Mouse (Mus musculus): ENCODE data around the gene Bst2. TPM values are rescaled to one million over a fixed set of nuclear protein-coding genes. Genes with fewer than 3 reads are reported as not detected.

The Bst2 gene
- polyA plus RNA-seq, 1 experiment from 2014 or later, result 34.1 TPM

GRCm38 (mm10) chr8:71513018-71513754, 24.1 kb downstream of the Bst2 start:
- H3K27me3 ChIP-seq, result peaks cover 27% of the 10 kb centered on the region
- no peak overlapping the region for H3K4me2 ChIP-seq
- H3K36me3 ChIP-seq, result no peaks in the 10 kb centered on the region
- no peak overlapping the region for H3K4me3 ChIP-seq (replicated peaks)
- H3K9me3 ChIP-seq (replicated peaks), result no peaks in the 10 kb centered on the region
- 34% methylated on average over 14 of the region's 15 CpGs for WGBS (ENCODE audit: insufficient replicate concordance)
- H3K9ac ChIP-seq, result no peak overlapping the region
- no peak for DNase-seq
- peaks cover 28% of the 10 kb centered on the region for H3K4me1 ChIP-seq (replicated peaks)
- no peak overlapping the region for H3K27ac ChIP-seq
- no peak for ATAC-seq (ENCODE audit: low read depth)

- peak within 1 kb of the TSS; percentile 66 for H3K4me2 ChIP-seq
- H3K9me3 ChIP-seq (replicated peaks), result no peaks in the 10 kb centered on the region
- H3K4me3 ChIP-seq (replicated peaks), result peak within 1 kb of the TSS; percentile 47
- WGBS (ENCODE audit: insufficient replicate concordance), result 6% methylated on average over 14 of the region's 14 CpGs
- H3K36me3 ChIP-seq, result no peaks in the 10 kb centered on the region
- peaks cover 43% of the 10 kb centered on the region for H3K27me3 ChIP-seq
- peaks cover 40% of the 10 kb centered on the region for H3K4me1 ChIP-seq (replicated peaks)
- H3K27ac ChIP-seq, result peak within 1 kb of the TSS; percentile 58
- DNase-seq, result peak; percentile 72
- peak within 1 kb of the TSS; percentile 43 for H3K9ac ChIP-seq
- ATAC-seq (ENCODE audit: low read depth), result peak; percentile 90
Measured at GRCm38 (mm10) chr8:71511644-71512043, 25.6 kb downstream of the Bst2 start, which contains the start of gene Plvap. Gene Plvap (minus strand): TSS chr8:71511752.

- Histone ChIP-seq H3K4me1 (replicated peaks) (peaks cover 40% of the 10 kb centered on the region), H3K27ac (no peak overlapping the region)
Measured at GRCm38 (mm10) chr8:71509316-71509715, 27.9 kb downstream of the Bst2 start.

GRCm38 (mm10) chr8:71507589-71508104, 29.6 kb downstream of the Bst2 start:
- Histone ChIP-seq H3K9me3 (replicated peaks) (no peaks in the 10 kb centered on the region), H3K4me2 (peak overlapping the region; percentile 67), H3K4me3 (replicated peaks) (peak overlapping the region; percentile 45), H3K27me3 (peaks cover 53% of the 10 kb centered on the region), H3K9ac (peak overlapping the region; percentile 41; the same call in 1 of the 2 replicates), H3K4me1 (replicated peaks) (peaks cover 34% of the 10 kb centered on the region), H3K36me3 (no peaks in the 10 kb centered on the region), H3K27ac (no peak overlapping the region)
- 1% methylated on average over 61 of the region's 61 CpGs for WGBS (ENCODE audit: insufficient replicate concordance)
- DNase-seq (peak; percentile 37), ATAC-seq (ENCODE audit: low read depth) (peak; percentile 30)

More at GRCm38 (mm10) chr8:71509316-71509715, 27.9 kb downstream of the Bst2 start:
- WGBS (ENCODE audit: insufficient replicate concordance), result 52% methylated on average over 2 of the region's 2 CpGs
- Histone ChIP-seq H3K4me3 (replicated peaks) (no peak overlapping the region), H3K27me3 (peaks cover 53% of the 10 kb centered on the region), H3K36me3 (no peaks in the 10 kb centered on the region), H3K9ac (no peak overlapping the region), H3K9me3 (replicated peaks) (no peaks in the 10 kb centered on the region), H3K4me2 (peak overlapping the region; percentile 18; the same call in 1 of the 2 replicates)
- ATAC-seq (ENCODE audit: low read depth) (no peak), DNase-seq (no peak)

GRCm38 (mm10) chr8:71505979-71506378, 31.3 kb downstream of the Bst2 start:
- WGBS (ENCODE audit: insufficient replicate concordance), result 57% methylated on average over 4 of the region's 4 CpGs
- no peak overlapping the region for H3K4me2 ChIP-seq
- H3K4me3 ChIP-seq (replicated peaks), result no peak overlapping the region
- no peak overlapping the region for H3K27ac ChIP-seq
- no peaks in the 10 kb centered on the region for H3K36me3 ChIP-seq
- H3K27me3 ChIP-seq, result peaks cover 50% of the 10 kb centered on the region
- no peak for DNase-seq
- no peak for ATAC-seq (ENCODE audit: low read depth)
- peaks cover 18% of the 10 kb centered on the region for H3K4me1 ChIP-seq (replicated peaks)
- H3K9me3 ChIP-seq (replicated peaks), result no peaks in the 10 kb centered on the region
- no peak overlapping the region for H3K9ac ChIP-seq

- 76% methylated on average over 4 of the region's 4 CpGs for WGBS (ENCODE audit: insufficient replicate concordance)
- H3K4me2 ChIP-seq, result no peak overlapping the region
- DNase-seq (no peak), ATAC-seq (ENCODE audit: low read depth) (no peak)
- peaks cover 15% of the 10 kb centered on the region for H3K4me1 ChIP-seq (replicated peaks)
- H3K27ac ChIP-seq, result no peak overlapping the region
- no peaks in the 10 kb centered on the region for H3K9me3 ChIP-seq (replicated peaks)
- peaks cover 45% of the 10 kb centered on the region for H3K27me3 ChIP-seq
- no peak overlapping the region for H3K9ac ChIP-seq
- H3K4me3 ChIP-seq (replicated peaks), result no peak overlapping the region
- no peaks in the 10 kb centered on the region for H3K36me3 ChIP-seq
Measured at GRCm38 (mm10) chr8:71505326-71505725, 31.9 kb downstream of the Bst2 start.

- H3K9ac ChIP-seq, result no peak overlapping the region
Measured at GRCm38 (mm10) chr8:71504349-71504748, 32.9 kb downstream of the Bst2 start.

GRCm38 (mm10) chr8:71498816-71499690, 38.2 kb downstream of the Bst2 start:
- no peak for DNase-seq
- Histone ChIP-seq H3K9me3 (replicated peaks) (no peaks in the 10 kb centered on the region), H3K27me3 (no peaks in the 10 kb centered on the region), H3K4me3 (replicated peaks) (no peak overlapping the region), H3K36me3 (peaks cover 2% of the 10 kb centered on the region; the same call in 1 of the 2 replicates), H3K4me1 (replicated peaks) (peaks cover 33% of the 10 kb centered on the region), H3K9ac (no peak overlapping the region), H3K27ac (peak overlapping the region; percentile 67; the same call in 1 of the 2 replicates), H3K4me2 (no peak overlapping the region)
- ATAC-seq (ENCODE audit: low read depth), result peak; percentile 29
- WGBS (ENCODE audit: insufficient replicate concordance), result 41% methylated on average over 16 of the region's 16 CpGs

More at GRCm38 (mm10) chr8:71504349-71504748, 32.9 kb downstream of the Bst2 start:
- 82% methylated on average over 4 of the region's 4 CpGs for WGBS (ENCODE audit: insufficient replicate concordance)
- Histone ChIP-seq H3K4me2 (no peak overlapping the region), H3K36me3 (no peaks in the 10 kb centered on the region), H3K27ac (no peak overlapping the region), H3K4me3 (replicated peaks) (no peak overlapping the region), H3K27me3 (peaks cover 35% of the 10 kb centered on the region), H3K9me3 (replicated peaks) (no peaks in the 10 kb centered on the region), H3K4me1 (replicated peaks) (peaks cover 21% of the 10 kb centered on the region)
- DNase-seq (no peak), ATAC-seq (ENCODE audit: low read depth) (no peak)

- Histone ChIP-seq H3K9me3 (replicated peaks) (no peaks in the 10 kb centered on the region), H3K4me2 (no peak overlapping the region), H3K27me3 (no peaks in the 10 kb centered on the region), H3K27ac (peak overlapping the region; percentile 67), H3K36me3 (peaks cover 10% of the 10 kb centered on the region; the same call in 1 of the 2 replicates), H3K4me3 (replicated peaks) (no peak overlapping the region), H3K9ac (no peak overlapping the region), H3K4me1 (replicated peaks) (peaks cover 37% of the 10 kb centered on the region)
- 47% methylated on average over 15 of the region's 15 CpGs for WGBS (ENCODE audit: insufficient replicate concordance)
- no peak for DNase-seq
- no peak for ATAC-seq (ENCODE audit: low read depth)
Measured at GRCm38 (mm10) chr8:71497881-71498501, 39.3 kb downstream of the Bst2 start.

- DNase-seq (no peak), ATAC-seq (ENCODE audit: low read depth) (no peak)
- WGBS (ENCODE audit: insufficient replicate concordance), result 67% methylated on average over 1 of the region's 1 CpGs
- no peak overlapping the region for H3K4me2 ChIP-seq
- peaks cover 37% of the 10 kb centered on the region for H3K4me1 ChIP-seq (replicated peaks)
- no peak overlapping the region for H3K4me3 ChIP-seq (replicated peaks)
- H3K9me3 ChIP-seq (replicated peaks), result no peaks in the 10 kb centered on the region
- no peak overlapping the region for H3K9ac ChIP-seq
- no peak overlapping the region; the same call in none of the 2 replicates for H3K27ac ChIP-seq
- no peaks in the 10 kb centered on the region for H3K27me3 ChIP-seq
- H3K36me3 ChIP-seq, result peaks cover 18% of the 10 kb centered on the region
Measured at GRCm38 (mm10) chr8:71497077-71497645, 40.1 kb downstream of the Bst2 start.
